Mouse (Mus musculus): ENCODE measurements around the gene Gpr18. TPM values are rescaled to one million over a fixed set of nuclear protein-coding genes. Genes with fewer than 3 reads are reported as not detected.

Gpr18 gene
- polyA plus RNA-seq, 1 experiment from 2014 or later: 0.78 TPM

DNA sequence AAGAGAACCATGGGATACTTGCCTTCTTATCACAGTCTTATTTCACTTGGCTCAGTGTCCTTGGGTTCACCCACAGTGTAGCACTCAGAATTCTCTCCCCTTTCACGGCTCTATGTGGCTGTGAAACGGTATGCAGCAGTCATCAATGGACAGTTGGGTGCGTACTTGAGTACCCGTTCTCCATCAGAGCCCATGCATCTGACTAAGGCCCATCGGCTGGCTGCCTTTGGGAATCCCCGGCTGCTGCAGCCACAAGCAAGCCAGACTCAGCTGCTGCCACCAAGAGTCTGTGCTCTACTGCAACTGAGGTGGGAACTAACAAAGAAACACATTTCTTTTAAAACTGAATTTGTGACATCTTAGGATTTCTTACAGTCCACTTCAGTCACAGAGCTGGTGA lies 14.1 kb downstream of the Gpr18 start:
- Histone ChIP-seq H3K4me1 (ENCODE audit: insufficient read depth) (peaks cover 24% of the 10 kb centered on the region), H3K27ac (ENCODE audit: low read depth) (no peak overlapping the region), H3K4me3 (ENCODE audit: low read depth, low read length) (no peak overlapping the region), H3K9ac (replicated peaks) (no peak overlapping the region), H3K9me3 (ENCODE audit: low read length) (no peaks in the 10 kb centered on the region), H3K36me3 (replicated peaks; ENCODE audit: insufficient read depth, low read length) (no peaks in the 10 kb centered on the region), H3K4me2 (ENCODE audit: low read depth, low read length) (no peak overlapping the region), H3K27me3 (ENCODE audit: insufficient read depth, low read length) (no peaks in the 10 kb centered on the region)
- WGBS (ENCODE audit: insufficient replicate concordance): 83% methylated on average over 6 of the region's 6 CpGs
- DNase-seq (no peak), ATAC-seq (no peak)
- TF ChIP-seq EP300 (IDR thresholded peaks at IDR 0.05; ENCODE audit: low read depth): no peak
- TF ChIP-seq CTCF (IDR thresholded peaks at IDR 0.05; ENCODE audit: low read depth): no peak

- no peaks in the 10 kb centered on the region for H3K36me3 ChIP-seq (replicated peaks; ENCODE audit: insufficient read depth, low read length)
- DNase-seq (no peak), ATAC-seq (no peak)
- H3K4me2 ChIP-seq (ENCODE audit: low read depth, low read length): no peak overlapping the region
- no peak overlapping the region for H3K4me3 ChIP-seq (ENCODE audit: low read depth, low read length)
- H3K27me3 ChIP-seq (ENCODE audit: insufficient read depth, low read length): no peaks in the 10 kb centered on the region
- H3K9me3 ChIP-seq (ENCODE audit: low read length): no peaks in the 10 kb centered on the region
- TF ChIP-seq EP300 (IDR thresholded peaks at IDR 0.05; ENCODE audit: low read depth) (no peak), CTCF (IDR thresholded peaks at IDR 0.05; ENCODE audit: low read depth) (no peak)
- H3K4me1 ChIP-seq (ENCODE audit: insufficient read depth): peaks cover 11% of the 10 kb centered on the region
- no peak overlapping the region for H3K9ac ChIP-seq (replicated peaks)
- no peak overlapping the region for H3K27ac ChIP-seq (ENCODE audit: low read depth)
- WGBS (ENCODE audit: insufficient replicate concordance): 62% methylated on average over 3 of the region's 3 CpGs
Measured at GRCm38 (mm10) chr14:121899071-121899470, 16.5 kb downstream of the Gpr18 start.

DNA sequence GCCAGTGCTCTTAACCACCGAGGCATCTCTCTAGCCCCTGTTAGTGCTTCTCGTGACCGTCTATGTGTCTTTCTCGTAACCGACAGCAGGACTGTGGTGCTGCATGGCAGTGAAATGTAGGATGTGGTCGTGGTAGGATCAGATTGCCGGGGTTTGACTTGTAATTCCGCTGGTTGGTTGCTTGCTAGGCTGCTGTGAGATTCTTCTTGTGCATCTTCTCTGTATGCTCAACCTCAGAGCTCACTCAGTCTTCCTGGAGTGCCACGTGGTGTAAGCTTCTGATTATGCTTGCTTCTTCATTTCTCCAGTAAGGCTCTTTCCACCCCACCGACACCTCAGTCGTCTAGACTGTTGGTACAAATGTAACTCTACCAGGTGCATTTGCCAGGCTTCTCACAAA lies 17.1 kb downstream of the Gpr18 start:
- Histone ChIP-seq H3K27me3 (ENCODE audit: insufficient read depth, low read length) (no peaks in the 10 kb centered on the region), H3K4me1 (ENCODE audit: insufficient read depth) (peaks cover 10% of the 10 kb centered on the region), H3K9me3 (ENCODE audit: low read length) (no peaks in the 10 kb centered on the region), H3K27ac (ENCODE audit: low read depth) (no peak overlapping the region), H3K36me3 (replicated peaks; ENCODE audit: insufficient read depth, low read length) (no peaks in the 10 kb centered on the region), H3K4me2 (ENCODE audit: low read depth, low read length) (no peak overlapping the region), H3K9ac (replicated peaks) (no peak overlapping the region), H3K4me3 (ENCODE audit: low read depth, low read length) (no peak overlapping the region)
- DNase-seq (no peak), ATAC-seq (no peak)
- TF ChIP-seq CTCF (IDR thresholded peaks at IDR 0.05; ENCODE audit: low read depth) (no peak), EP300 (IDR thresholded peaks at IDR 0.05; ENCODE audit: low read depth) (no peak)
- WGBS (ENCODE audit: insufficient replicate concordance): 64% methylated on average over 11 of the region's 11 CpGs

- no peaks in the 10 kb centered on the region for H3K9me3 ChIP-seq (ENCODE audit: low read length)
- ATAC-seq (no peak), DNase-seq (no peak)
- 74% methylated on average over 2 of the region's 2 CpGs for WGBS (ENCODE audit: insufficient replicate concordance)
- no peak overlapping the region for H3K27ac ChIP-seq (ENCODE audit: low read depth)
- H3K4me3 ChIP-seq (ENCODE audit: low read depth, low read length): no peak overlapping the region
- TF ChIP-seq EP300 (IDR thresholded peaks at IDR 0.05; ENCODE audit: low read depth) (no peak), CTCF (IDR thresholded peaks at IDR 0.05; ENCODE audit: low read depth) (no peak)
- H3K27me3 ChIP-seq (ENCODE audit: insufficient read depth, low read length): no peaks in the 10 kb centered on the region
- no peaks in the 10 kb centered on the region for H3K36me3 ChIP-seq (replicated peaks; ENCODE audit: insufficient read depth, low read length)
- peaks cover 9% of the 10 kb centered on the region; the same call in 1 of the 2 replicates for H3K4me1 ChIP-seq (ENCODE audit: insufficient read depth)
- H3K4me2 ChIP-seq (ENCODE audit: low read depth, low read length): no peak overlapping the region
- H3K9ac ChIP-seq (replicated peaks): no peak overlapping the region
Measured at GRCm38 (mm10) chr14:121897773-121898172, 17.8 kb downstream of the Gpr18 start.

DNA sequence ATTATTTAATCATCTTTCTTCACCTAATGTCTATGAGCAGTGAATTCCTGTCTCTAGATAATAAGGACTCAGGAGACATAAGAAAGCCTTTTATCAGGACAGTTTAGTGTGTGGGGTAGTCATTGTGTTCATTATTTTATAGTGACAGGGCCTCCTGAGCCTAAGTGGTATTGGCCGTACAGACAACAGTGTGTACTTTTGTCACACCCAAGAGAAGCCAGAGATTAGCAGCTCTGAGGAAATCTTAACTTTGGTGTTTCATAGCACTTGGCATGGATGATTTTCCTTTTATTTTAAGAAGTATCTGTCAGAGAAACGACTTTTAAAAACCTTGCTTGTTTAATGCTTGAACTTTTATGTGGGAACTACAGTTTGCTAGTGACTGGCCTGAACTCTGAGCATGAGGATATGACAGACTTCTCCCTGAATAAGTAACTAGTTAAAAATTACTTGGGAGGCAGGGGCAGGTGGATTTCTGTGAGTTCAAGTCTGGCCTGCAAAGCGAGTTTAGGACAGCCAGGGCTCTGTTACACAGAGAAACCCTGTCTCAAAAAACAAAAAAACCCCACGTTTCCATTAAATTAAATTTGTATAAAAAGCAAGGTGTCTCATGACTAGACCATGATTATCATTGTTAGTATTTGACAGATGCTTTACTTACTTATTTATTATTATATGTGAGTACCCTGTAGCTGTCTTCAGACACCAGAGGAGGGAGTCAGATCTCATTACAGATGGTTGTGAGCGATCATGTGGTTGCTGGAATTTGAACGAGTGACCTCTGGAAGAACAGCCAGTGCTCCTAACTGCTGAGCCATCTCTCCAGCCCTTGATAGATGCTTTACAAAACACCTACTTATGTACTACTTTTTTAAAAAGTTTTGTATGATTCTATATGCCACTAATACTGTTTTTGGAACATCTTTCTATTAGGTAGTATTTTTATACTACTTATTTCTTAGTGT lies 19.2 kb downstream of the Gpr18 start:
- WGBS (ENCODE audit: insufficient replicate concordance): 63% methylated on average over 6 of the region's 6 CpGs
- Histone ChIP-seq H3K9me3 (ENCODE audit: low read length) (no peaks in the 10 kb centered on the region), H3K9ac (replicated peaks) (no peak overlapping the region), H3K4me3 (ENCODE audit: low read depth, low read length) (no peak overlapping the region), H3K27ac (ENCODE audit: low read depth) (no peak overlapping the region), H3K4me1 (ENCODE audit: insufficient read depth) (peaks cover 9% of the 10 kb centered on the region; the same call in 1 of the 2 replicates), H3K36me3 (replicated peaks; ENCODE audit: insufficient read depth, low read length) (no peaks in the 10 kb centered on the region), H3K27me3 (ENCODE audit: insufficient read depth, low read length) (no peaks in the 10 kb centered on the region), H3K4me2 (ENCODE audit: low read depth, low read length) (no peak overlapping the region)
- DNase-seq (no peak), ATAC-seq (no peak)
- TF ChIP-seq CTCF (IDR thresholded peaks at IDR 0.05; ENCODE audit: low read depth) (no peak), EP300 (IDR thresholded peaks at IDR 0.05; ENCODE audit: low read depth) (no peak)

DNA sequence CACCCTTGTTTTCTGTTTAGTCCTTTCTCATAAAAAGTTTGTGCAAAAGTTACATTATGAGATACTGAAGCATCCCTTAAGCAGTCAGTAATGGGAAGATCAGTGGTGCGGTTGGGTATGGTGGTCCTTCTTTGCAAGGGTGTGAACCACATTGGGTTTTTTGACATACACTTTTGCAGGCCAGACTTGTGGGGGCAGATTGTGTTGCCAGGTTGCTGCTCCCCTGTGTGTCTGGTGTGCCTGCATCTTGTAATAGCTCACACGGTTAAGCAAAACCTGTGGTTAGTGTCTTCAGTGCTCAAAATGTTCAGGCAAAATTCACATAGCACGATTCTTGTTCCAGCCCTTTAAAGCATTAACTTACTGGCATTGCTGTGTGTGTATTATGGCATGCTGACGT lies 20.3 kb downstream of the Gpr18 start:
- Histone ChIP-seq H3K4me2 (ENCODE audit: low read depth, low read length) (no peak overlapping the region), H3K9ac (replicated peaks) (no peak overlapping the region), H3K4me1 (ENCODE audit: insufficient read depth) (peaks cover 9% of the 10 kb centered on the region; the same call in 1 of the 2 replicates), H3K36me3 (replicated peaks; ENCODE audit: insufficient read depth, low read length) (no peaks in the 10 kb centered on the region), H3K9me3 (ENCODE audit: low read length) (no peaks in the 10 kb centered on the region), H3K27me3 (ENCODE audit: insufficient read depth, low read length) (no peaks in the 10 kb centered on the region), H3K4me3 (ENCODE audit: low read depth, low read length) (no peak overlapping the region), H3K27ac (ENCODE audit: low read depth) (no peak overlapping the region)
- 74% methylated on average over 4 of the region's 4 CpGs for WGBS (ENCODE audit: insufficient replicate concordance)
- TF ChIP-seq CTCF (IDR thresholded peaks at IDR 0.05; ENCODE audit: low read depth) (no peak), EP300 (IDR thresholded peaks at IDR 0.05; ENCODE audit: low read depth) (no peak)
- DNase-seq (no peak), ATAC-seq (no peak)

Measured in liver, postnatal 0 days (tissue).